Mouse (Mus musculus) liver, embryonic 12.5 days (tissue): ENCODE results near the gene Cpne5. TPM values are rescaled to one million over a fixed set of nuclear protein-coding genes. Genes with fewer than 3 reads are reported as not detected.

Experiments
- ATAC-seq: fragments of 200-750 bp; cut with Nextera tagmentation; 2 replicates; pipeline ENCODE4 v1.8.0; 2017; ENCODE audit warnings: moderate number of reproducible peaks, mild to moderate bottlenecking, moderate library complexity
- H3K27ac ChIP-seq: fragments of 300-500 bp; sonication (generic); 2 replicates; pipeline ENCODE4 v1.5.1; 2016; ENCODE audit warnings: mild to moderate bottlenecking
- H3K27me3 ChIP-seq: fragments of 300-500 bp; sonication (generic); replicated peaks from 2 replicates; pipeline ENCODE4 v1.6.1; 2016; ENCODE audit warnings: mild to moderate bottlenecking, moderate library complexity
- H3K36me3 ChIP-seq: fragments of 300-500 bp; sonication (generic); 2 replicates; pipeline ENCODE4 v1.6.1; 2016; ENCODE audit warnings: mild to moderate bottlenecking, moderate library complexity
- H3K4me1 ChIP-seq: fragments of 300-500 bp; sonication (generic); 2 replicates; pipeline ENCODE4 v1.6.1; 2016
- H3K4me2 ChIP-seq: fragments of 300-500 bp; sonication (generic); 2 replicates; pipeline ENCODE4 v1.6.1; 2016; ENCODE audit warnings: mild to moderate bottlenecking, moderate library complexity
- H3K4me3 ChIP-seq: fragments of 300-500 bp; sonication (generic); 2 replicates; pipeline ENCODE4 v1.5.1; 2016; ENCODE audit warnings: mild to moderate bottlenecking, moderate library complexity
- H3K9ac ChIP-seq: fragments of 300-500 bp; sonication (generic); 2 replicates; pipeline ENCODE4 v1.6.1; 2016; ENCODE audit warnings: mild to moderate bottlenecking, moderate library complexity
- H3K9me3 ChIP-seq: fragments of 300-500 bp; sonication (generic); replicated peaks from 2 replicates; pipeline ENCODE4 v1.6.1; 2016; ENCODE audit warnings: mild to moderate bottlenecking, moderate library complexity
- WGBS: fragments of 180-500 bp; shearing (Covaris S2); methylation state at CpG from one replicate; pipeline ENCODE4 v1.1.7; 2016; ENCODE audit not compliant: insufficient replicate concordance; 5-methylcytosine and 5-hydroxymethylcytosine counted together
- polyA plus RNA-seq: library from polyadenylated mRNA; unstranded; fragments of >200 nt; fragmentation: Nextera tagmentation; extraction: Ambion mirVana; gene quantifications from 2 replicates; pipeline ENCODE4 v1.2.1, GENCODE M21; 2016

Gene Cpne5
- polyA plus RNA-seq, 1 experiment from 2014 or later: 0.18 TPM

DNA sequence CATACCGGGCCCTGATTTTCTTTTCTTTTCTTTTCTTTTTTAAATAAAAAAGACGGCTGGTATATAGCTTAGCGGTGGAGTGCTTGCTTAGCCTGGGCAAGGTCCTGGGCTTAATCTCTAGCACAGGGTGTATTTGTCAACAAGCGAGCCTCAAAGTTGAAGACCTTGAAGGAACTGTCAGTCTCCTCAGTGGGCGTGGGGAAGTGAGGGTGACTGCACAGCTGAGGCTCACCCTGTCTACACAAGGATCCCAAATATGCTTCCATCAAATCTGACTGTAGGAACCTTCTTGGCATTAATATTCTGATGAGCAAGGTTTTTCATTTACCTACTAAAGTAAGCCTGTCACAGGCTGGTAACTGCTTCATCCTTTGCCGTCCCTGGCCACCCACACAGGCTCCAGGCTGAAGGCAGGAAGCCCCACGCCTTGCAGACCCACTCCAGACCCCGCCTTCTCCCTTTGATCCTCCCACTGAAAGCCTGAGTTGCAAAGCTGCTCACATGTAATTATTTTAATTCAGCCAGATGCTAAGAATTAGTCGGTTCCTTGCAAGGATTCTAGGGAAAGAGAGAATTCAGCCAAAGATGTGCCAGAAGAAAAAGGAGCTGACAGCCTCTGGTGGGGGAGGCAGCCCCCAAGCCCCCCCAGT is 38.7 kb downstream of the Cpne5 start:
- no peak for ATAC-seq
- Histone ChIP-seq H3K9me3 (no peaks in the 10 kb centered on the region), H3K27me3 (no peaks in the 10 kb centered on the region), H3K27ac (no peak overlapping the region), H3K36me3 (no peaks in the 10 kb centered on the region), H3K4me1 (no peaks in the 10 kb centered on the region), H3K4me2 (no peak overlapping the region), H3K9ac (no peak overlapping the region), H3K4me3 (no peak overlapping the region)
- WGBS: 29% methylated on average over 9 of the region's 9 CpGs

DNA sequence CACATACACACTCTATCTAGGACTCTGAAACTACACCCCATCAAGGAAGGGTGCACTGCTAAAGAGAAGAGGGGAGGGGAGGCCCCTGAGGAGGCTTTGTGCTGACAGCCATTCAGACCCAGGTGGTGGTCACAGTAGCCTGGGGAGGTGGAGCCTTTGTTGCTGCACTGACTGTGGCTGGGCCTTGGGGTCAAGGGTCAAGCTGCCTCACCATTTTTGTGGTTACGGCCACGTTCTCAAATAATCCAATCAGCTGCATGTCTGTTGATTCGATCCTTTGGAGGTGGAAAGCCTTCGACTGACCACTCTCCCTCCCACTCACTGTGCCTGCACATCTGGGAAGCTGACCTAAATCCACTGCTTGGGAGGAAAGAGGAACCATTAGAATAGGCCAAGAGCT is 42.4 kb downstream of the Cpne5 start:
- peaks cover 12% of the 10 kb centered on the region for H3K4me1 ChIP-seq
- no peak overlapping the region for H3K4me2 ChIP-seq
- no peaks in the 10 kb centered on the region for H3K36me3 ChIP-seq
- H3K9me3 ChIP-seq: no peaks in the 10 kb centered on the region
- ATAC-seq: no peak
- no peak overlapping the region for H3K9ac ChIP-seq
- no peak overlapping the region for H3K4me3 ChIP-seq
- 57% methylated on average over 4 of the region's 4 CpGs for WGBS
- H3K27ac ChIP-seq: no peak overlapping the region
- peaks cover 6% of the 10 kb centered on the region for H3K27me3 ChIP-seq

DNA sequence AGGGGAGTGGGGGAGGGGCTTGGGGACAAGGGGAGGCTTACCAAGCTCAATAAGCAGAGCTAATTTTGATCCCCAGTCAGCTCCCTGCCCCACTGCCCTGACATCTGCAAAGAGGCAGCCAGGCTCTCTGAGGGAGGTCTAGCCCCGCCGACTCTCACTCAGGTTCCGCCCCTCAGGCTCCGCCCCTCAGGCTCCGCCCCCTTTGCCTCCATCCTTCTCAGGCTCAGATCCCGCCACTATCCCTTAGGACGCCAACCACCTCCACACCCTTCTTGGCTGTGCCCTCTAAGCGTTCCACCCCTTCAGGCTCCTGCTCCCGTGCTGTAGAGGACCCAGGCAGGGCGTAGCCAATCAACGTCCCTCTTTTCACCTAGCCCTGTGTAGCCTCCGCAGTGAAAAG is 49.0 kb downstream of the Cpne5 start:
- Histone ChIP-seq H3K9ac (no peak overlapping the region), H3K27me3 (peaks cover 36% of the 10 kb centered on the region), H3K27ac (no peak overlapping the region), H3K4me2 (peak overlapping the region; percentile 8; the same call in 1 of the 2 replicates), H3K36me3 (no peaks in the 10 kb centered on the region), H3K4me1 (peaks cover 23% of the 10 kb centered on the region), H3K9me3 (no peaks in the 10 kb centered on the region), H3K4me3 (no peak overlapping the region)
- peak; percentile 36; the same call in 1 of the 2 replicates for ATAC-seq
- 8% methylated on average over 11 of the region's 12 CpGs for WGBS

DNA sequence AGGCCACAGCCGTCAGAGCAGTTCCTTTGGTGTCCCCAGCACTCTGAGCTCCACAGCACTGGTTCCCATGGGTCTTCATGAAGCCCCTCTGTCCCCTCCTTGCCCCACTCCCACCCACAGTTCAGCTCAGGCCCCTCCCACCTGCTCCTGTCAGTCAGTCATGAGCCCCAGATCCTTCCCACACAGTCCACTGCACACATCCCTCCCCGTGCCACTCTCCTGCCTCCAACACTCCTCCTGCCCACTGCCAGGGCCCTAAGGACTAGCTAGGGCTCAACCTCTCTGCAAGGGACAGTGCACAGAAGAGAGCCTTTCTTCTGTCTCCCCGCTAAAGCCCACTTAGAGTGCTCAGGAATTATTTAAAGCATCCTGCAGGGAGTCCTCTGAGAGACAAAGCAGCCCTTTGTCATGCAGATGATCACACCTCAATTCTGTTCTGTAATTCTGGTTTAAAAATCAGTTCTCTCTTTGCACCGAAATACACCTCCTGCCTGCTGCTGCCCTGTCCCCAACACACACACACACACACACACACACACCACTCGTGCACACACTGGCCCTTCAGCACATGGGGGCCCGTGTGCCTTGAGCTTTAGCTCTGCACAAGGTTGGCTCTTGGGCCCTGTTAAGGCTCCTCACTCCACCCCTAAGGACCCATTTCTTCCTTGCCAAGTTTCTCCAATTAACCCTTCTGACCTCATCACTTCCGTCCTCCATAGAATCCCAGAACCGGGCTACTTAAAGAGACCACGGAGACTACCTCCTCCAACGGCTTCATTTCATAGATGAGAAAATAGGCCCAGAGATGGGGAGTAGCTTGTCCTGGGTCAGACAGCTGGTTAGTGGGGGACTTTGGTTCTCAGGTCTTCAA is 50.7 kb downstream of the Cpne5 start:
- H3K4me3 ChIP-seq: no peak overlapping the region
- peaks cover 12% of the 10 kb centered on the region for H3K4me1 ChIP-seq
- 58% methylated on average over 10 of the region's 10 CpGs for WGBS
- no peak overlapping the region for H3K4me2 ChIP-seq
- H3K9me3 ChIP-seq: no peaks in the 10 kb centered on the region
- H3K36me3 ChIP-seq: no peaks in the 10 kb centered on the region
- H3K9ac ChIP-seq: no peak overlapping the region
- no peak for ATAC-seq
- peaks cover 36% of the 10 kb centered on the region for H3K27me3 ChIP-seq
- no peak overlapping the region for H3K27ac ChIP-seq

DNA sequence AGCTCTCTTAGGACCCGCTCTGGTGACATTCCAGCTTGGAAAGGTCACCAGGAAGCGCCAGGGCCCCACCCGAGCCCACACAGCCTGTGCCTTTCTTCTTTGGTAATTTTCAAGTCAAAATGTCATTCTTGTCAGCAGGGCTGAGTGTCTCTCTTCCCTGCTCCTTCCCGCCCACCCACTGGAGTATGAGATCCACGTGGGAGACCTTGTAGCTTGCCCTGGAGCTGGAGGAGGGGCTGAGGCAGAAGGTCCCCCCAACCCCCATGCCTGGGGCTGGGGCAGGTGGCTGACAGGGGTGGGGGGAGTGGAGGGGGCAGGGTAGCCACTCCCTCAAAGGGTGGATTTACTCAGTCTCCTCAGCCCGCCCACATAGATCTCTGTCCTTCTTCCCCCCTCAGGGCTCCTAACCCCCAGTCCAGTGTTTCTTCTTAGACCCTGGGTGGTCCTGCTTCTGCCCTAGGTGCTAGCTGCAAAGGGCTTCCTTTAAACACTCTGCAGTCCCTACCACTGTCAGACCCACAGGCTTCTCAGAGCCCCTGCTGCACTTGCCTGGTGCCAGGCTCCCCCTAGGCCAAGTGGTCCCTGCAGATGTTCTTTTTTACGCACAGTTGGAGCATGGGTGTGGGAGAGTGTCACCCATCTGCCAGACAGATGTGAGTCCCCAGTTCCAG is 52.5 kb downstream of the Cpne5 start:
- Histone ChIP-seq H3K9ac (no peak overlapping the region), H3K4me3 (no peak overlapping the region), H3K4me1 (peaks cover 16% of the 10 kb centered on the region), H3K27me3 (peaks cover 29% of the 10 kb centered on the region), H3K9me3 (no peaks in the 10 kb centered on the region), H3K4me2 (no peak overlapping the region), H3K27ac (no peak overlapping the region), H3K36me3 (no peaks in the 10 kb centered on the region)
- 45% methylated on average over 7 of the region's 7 CpGs for WGBS
- ATAC-seq: no peak

DNA sequence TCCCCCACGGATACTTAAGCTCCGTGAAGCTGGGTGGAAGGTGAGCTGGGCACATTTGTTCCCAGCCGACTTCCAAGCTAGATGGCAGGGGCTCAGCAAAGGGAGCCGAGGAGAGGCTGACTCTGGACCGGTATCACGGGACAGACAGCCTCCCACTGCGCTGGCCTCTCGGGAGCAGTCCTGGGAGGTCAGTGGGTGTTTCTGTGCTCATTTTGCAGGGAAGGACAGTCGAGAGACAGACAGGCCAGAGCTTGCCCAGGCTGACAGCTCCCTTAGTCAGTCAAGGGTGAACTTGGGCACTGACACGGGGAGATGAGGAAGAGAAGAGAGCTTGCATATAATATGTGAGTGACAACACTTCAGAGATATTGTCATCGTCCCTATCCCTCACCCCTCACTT is 54.8 kb downstream of the Cpne5 start:
- peaks cover 13% of the 10 kb centered on the region for H3K4me1 ChIP-seq
- WGBS: 59% methylated on average over 11 of the region's 11 CpGs
- H3K4me2 ChIP-seq: no peak overlapping the region
- no peak for ATAC-seq
- H3K36me3 ChIP-seq: no peaks in the 10 kb centered on the region
- H3K9me3 ChIP-seq: no peaks in the 10 kb centered on the region
- peaks cover 9% of the 10 kb centered on the region for H3K27me3 ChIP-seq
- H3K4me3 ChIP-seq: no peak overlapping the region
- no peak overlapping the region for H3K9ac ChIP-seq
- no peak overlapping the region for H3K27ac ChIP-seq

DNA sequence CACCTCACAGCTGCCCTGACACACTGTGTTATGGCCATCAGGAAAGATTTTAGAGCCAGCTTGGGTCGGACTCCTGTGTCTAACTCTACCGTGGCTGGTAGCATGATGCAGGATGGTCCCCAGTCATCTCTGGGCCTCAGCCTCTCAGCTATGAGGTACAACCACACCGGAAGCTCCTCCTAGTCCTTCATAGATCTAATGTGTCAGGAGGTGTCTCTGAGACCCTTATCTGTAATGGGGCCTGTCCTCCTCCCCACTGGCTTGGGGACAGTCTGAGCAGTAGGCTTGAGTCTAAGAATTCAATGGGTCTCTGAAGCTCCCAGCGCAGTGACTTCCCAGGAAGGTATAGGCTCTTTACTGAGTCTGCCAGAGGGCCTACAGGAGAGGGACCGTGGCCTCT is 56.2 kb downstream of the Cpne5 start:
- H3K36me3 ChIP-seq: no peaks in the 10 kb centered on the region
- H3K27me3 ChIP-seq: peaks cover 3% of the 10 kb centered on the region; the same call in 1 of the 2 replicates
- no peak overlapping the region for H3K9ac ChIP-seq
- H3K27ac ChIP-seq: no peak overlapping the region
- ATAC-seq: no peak
- no peak overlapping the region for H3K4me2 ChIP-seq
- no peak overlapping the region for H3K4me3 ChIP-seq
- H3K9me3 ChIP-seq: no peaks in the 10 kb centered on the region
- peaks cover 13% of the 10 kb centered on the region for H3K4me1 ChIP-seq
- 52% methylated on average over 5 of the region's 5 CpGs for WGBS

DNA sequence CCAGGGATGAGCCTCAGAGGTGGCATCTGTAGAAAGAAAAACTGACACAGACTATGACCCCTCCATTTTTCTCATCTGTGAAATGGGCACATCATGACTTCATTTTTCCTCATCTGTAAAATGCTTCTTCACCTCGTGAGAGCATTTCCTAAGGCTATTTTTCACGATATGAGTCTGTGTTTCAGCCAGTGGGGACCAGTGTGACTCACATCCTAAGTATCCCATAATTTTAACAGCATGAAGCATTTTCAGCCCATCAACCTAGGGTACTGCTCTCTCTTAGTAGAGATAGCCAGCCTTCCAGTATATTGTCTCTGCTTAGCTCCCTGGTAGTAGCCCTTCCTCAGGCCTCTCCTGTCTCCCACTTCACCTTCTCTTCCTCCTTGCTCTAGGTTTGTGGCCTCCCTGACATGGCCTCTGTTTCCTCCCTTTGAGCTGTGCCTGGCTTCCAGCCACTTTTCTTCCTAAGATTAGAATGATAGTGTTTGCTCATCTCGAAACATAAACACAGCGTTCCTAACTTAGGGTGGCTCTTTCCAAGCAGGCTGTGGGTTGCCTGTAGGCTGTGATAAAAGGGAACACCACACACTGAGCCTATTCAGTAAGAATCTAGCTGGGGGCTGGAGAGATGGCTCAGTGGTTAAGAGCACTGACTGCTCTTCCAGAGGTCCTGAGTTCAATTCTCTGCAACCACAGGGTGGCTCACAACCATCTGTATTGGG is 57.4 kb downstream of the Cpne5 start:
- H3K9me3 ChIP-seq: no peaks in the 10 kb centered on the region
- WGBS: 46% methylated on average over 4 of the region's 4 CpGs
- H3K9ac ChIP-seq: no peak overlapping the region
- H3K4me3 ChIP-seq: no peak overlapping the region
- no peak overlapping the region for H3K4me2 ChIP-seq
- no peak for ATAC-seq
- no peaks in the 10 kb centered on the region for H3K36me3 ChIP-seq
- H3K4me1 ChIP-seq: peaks cover 7% of the 10 kb centered on the region
- peaks cover 9% of the 10 kb centered on the region; the same call in 1 of the 2 replicates for H3K27me3 ChIP-seq
- H3K27ac ChIP-seq: no peak overlapping the region

DNA sequence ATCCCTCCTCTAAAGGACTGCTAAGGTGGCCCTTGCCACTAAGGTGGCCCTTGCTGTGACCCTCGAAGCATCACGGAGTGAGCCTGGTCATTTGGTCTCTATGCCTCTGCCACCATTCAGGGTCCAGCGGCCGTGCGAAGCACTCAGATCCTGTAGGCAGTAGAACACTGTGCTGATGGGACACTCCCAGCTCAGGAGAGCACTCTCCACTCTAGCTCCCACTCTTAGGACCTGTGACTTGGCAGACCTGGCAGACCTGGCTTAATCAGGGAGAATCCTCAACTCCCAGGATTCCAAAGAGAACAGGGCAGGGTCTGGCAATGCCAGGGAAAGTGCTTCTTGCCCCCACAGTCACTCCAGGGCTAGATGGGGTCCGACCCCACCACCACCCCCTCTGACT is 58.0 kb downstream of the Cpne5 start:
- Histone ChIP-seq H3K27ac (no peak overlapping the region), H3K9ac (no peak overlapping the region), H3K27me3 (peaks cover 9% of the 10 kb centered on the region; the same call in 1 of the 2 replicates), H3K9me3 (no peaks in the 10 kb centered on the region), H3K36me3 (no peaks in the 10 kb centered on the region), H3K4me2 (no peak overlapping the region), H3K4me1 (peaks cover 6% of the 10 kb centered on the region), H3K4me3 (no peak overlapping the region)
- ATAC-seq: no peak
- 80% methylated on average over 6 of the region's 6 CpGs for WGBS

DNA sequence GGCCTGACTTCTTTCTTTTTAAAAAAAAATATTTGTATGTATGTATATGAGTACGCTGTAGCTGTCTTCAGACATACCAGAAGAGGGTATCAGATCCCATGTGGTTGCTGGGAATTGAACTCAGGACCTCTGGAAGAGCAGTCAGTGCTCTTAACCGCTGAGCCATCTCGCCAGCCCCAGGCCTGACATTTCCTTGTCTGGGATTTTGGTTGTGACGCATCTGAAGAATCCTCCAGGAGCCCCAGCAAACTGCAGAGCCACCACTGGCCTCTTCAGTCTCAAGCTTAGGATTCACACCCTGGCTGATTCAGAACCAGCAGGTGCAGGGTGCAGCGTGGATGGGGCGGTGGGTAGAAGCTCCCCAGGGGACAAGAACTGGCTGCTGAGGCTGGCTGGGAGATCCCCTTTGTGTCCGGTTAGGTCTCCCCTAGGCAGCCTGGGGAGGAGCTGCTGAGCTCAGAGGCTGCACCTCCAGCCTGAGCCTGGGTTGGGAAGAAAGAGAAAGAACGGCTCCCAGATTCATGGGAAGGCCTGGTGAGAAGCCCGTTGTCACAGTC is 59.4 kb downstream of the Cpne5 start:
- Histone ChIP-seq H3K9ac (no peak overlapping the region), H3K4me1 (peaks cover 6% of the 10 kb centered on the region), H3K27ac (no peak overlapping the region), H3K4me3 (no peak overlapping the region), H3K36me3 (no peaks in the 10 kb centered on the region), H3K4me2 (no peak overlapping the region), H3K27me3 (peaks cover 9% of the 10 kb centered on the region; the same call in 1 of the 2 replicates), H3K9me3 (no peaks in the 10 kb centered on the region)
- WGBS: 64% methylated on average over 9 of the region's 9 CpGs
- ATAC-seq: no peak

DNA sequence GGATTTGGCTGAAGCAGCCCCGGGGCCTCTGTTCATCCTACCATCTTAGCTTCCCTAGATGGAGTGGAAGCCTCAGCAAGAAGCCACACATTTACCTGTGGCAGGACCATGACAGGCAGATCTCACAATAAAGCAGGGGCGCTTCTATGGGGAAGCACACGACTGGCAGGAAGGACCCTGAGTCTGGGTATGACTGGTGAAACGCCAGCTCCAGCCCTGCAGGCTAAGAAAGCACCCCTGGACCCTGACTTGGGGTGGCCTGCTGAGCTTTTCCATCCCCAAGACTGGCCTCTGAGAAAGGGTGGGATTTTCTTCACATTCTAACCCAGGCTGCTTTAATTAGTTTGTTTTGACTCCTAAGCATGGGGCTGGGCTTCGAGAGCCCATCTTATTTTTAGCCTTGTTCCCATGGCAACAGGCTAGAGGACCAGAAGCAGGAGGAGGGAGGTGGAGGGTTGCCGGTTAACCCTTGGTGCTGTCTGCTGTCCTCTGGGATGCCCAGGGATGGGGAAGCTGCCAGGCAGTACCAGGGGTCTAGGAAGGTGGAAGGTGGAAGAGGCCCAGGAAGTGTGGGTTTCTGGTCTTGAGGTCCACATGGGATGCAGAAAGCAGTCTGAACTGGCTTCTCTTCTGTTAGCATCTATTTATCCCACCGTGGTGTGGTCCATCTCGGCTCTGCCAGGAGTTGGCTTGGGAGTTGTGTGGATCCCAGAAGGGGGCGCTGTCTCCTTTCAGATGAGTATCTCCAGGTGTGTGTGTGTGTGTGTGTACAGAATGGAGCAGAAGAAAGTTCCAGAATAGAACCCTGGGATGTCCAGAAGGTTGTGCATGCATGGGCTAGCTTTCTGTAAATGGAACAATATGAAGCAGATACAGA is 61.3 kb downstream of the Cpne5 start:
- Histone ChIP-seq H3K9ac (no peak overlapping the region), H3K4me2 (no peak overlapping the region), H3K27ac (no peak overlapping the region), H3K4me3 (no peak overlapping the region), H3K27me3 (peaks cover 9% of the 10 kb centered on the region; the same call in 1 of the 2 replicates), H3K9me3 (no peaks in the 10 kb centered on the region), H3K4me1 (peaks cover 11% of the 10 kb centered on the region), H3K36me3 (no peaks in the 10 kb centered on the region)
- WGBS: 28% methylated on average over 9 of the region's 9 CpGs
- ATAC-seq: no peak
